Mouse (Mus musculus): ENCODE data around the gene Pank4.

The Pank4 gene

DNA sequence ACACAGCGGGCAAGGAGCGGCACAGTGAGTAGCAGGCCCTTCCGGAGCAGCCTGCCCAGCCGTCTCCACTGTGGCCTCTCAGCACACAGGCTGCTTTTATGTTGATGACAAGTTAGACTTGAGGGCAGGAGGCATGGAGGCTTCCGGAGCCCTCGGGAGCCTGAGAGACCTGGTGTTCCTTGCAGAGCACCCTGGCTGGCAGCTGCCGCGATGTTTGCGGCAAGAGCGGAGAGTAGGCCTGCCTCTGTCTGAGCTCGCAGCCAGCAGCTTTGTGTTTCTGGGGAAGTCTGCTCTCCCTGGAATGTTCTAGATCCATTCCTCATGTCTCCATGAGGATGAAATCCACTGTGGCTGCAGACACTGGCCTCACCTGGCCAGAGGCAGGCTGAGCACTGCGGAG is 8.6 kb downstream of the Pank4 start:
- DNase-seq: no peak

GRCm38 (mm10) chr4:154974163-154974611 is 10.3 kb downstream of the Pank4 start:
- DNase-seq: peak; percentile 54 to 65

GRCm38 (mm10) chr4:154980110-154980509 is 16.2 kb downstream of the Pank4 start:
- no peak for DNase-seq

DNA sequence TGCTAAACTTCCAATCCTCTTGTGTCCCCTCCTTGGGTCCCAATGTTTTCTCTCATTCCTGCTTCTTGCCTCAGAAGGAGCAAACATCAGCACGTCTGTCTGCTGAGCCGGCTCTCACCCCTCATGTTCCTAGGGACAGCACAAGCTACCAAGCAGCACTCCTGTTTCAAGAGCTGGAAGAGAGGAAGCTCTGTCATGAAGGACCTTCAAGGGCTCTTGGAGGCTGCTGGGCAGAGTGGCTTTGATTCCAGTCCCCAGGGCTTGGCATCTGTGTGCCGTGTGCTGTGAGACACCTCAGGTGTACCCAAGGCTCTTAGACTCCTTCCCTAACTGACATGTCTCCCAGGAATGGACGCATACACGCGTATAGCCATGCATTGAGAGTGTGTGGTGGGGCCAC is 17.2 kb downstream of the Pank4 start:
- no peak for DNase-seq

GRCm38 (mm10) chr4:154981530-154981929 is 17.6 kb downstream of the Pank4 start:
- peak; percentile 62 to 69 for DNase-seq

- DNase-seq: no peak
Measured at GRCm38 (mm10) chr4:154982247-154983120, 18.6 kb downstream of the Pank4 start.

DNA sequence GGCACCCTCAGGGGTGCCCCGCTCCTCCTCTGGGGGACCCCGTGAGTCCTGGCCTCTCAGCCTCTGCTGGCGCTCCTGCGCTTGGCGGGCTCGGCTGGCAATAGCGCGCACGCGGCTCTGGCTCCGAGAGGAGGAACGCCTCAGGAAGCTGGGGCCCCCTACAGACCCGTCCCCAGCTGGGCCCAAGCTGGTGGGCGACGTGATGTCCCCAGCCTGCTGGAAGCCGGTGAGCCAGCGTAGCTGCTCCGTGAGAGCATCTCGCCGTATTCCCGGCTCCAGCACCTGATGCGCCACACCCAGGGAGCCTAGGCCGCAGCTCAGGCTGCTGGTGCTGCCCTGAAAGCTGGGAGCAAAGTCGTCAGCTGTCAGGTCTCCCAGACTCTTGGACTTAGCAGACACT is 19.8 kb downstream of the Pank4 start:
- no peak for DNase-seq

DNA sequence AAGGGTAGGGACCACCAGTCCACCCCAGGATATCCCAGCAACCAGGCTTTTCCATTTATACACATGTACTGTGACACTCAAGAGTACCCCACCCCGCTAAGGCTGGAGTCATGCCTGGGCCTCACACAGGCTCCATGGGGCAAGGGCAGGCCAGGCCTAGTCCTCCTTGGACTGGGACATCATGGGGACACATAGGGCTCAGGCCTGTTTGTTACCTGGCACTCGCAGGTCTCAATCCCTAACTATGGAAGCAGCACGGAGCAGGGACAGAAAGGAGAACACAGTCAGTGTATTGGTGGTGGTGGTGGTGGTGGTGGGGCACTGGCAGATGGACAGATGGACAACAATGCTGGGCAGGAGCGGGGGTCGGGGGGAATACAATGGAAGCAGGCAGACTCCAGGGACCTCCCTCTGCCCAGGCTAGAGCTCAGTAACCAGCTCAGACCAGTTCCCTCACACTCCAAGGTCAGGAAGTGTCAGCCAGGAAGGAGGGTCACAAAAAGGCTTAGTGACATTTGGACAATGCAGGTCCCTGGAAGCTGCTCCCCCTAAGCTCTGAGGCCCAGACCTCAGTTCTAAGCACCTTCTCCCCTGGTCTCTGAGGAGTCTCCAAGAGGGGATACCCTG is 21.3 kb downstream of the Pank4 start:
- no peak for DNase-seq

GRCm38 (mm10) chr4:154986096-154986495 is 22.2 kb downstream of the Pank4 start:
- peak; percentile 78 to 82 for DNase-seq

GRCm38 (mm10) chr4:154986750-154987149 is 22.8 kb downstream of the Pank4 start:
- DNase-seq: no peak

DNA sequence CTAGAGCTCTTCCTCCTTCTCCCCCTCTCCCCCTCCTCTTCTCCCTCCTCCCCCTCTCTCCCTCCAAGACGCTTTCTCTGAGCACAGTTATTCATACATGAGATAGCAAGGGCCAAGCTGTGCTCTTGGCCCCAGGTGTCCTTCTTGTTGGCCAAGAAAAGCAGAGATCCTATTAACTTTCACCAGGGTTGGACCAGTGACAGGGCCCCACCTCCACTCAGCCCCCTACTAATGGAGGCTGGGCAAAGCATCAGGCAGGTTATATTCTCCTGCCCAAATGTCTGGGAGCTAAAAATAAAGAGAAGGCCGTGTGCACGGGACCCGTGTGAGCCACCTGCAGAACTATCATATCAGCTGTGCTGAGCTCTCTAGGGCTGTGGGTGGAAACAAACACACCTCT is 31.0 kb downstream of the Pank4 start:
- no peak for DNase-seq

GRCm38 (mm10) chr4:154996572-154997154 is 32.7 kb downstream of the Pank4 start:
- peak in 1 of 2 experiments; percentile 32 for DNase-seq

DNA sequence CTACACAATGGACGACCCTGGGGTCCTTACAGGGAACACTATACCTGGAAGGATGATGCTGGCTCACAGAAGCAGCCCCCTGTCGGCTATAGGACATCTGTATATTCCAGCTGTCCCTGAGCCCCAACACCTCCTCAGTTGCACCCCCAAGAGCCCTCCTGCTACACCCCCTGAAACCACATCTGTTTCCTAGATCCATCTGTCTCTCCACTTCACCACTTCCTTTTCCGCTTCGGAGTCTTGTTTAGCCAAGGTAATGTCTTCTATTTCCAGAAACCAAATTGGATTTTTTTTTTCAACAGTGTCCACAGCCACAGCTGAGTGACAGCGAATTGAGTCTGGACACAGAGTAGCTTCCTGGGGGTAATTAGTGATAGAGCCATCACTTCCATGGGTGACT is 35.5 kb downstream of the Pank4 start:
- no peak for DNase-seq

GRCm38 (mm10) chr4:155005278-155005677 is 41.4 kb downstream of the Pank4 start:
- no peak for DNase-seq

DNA sequence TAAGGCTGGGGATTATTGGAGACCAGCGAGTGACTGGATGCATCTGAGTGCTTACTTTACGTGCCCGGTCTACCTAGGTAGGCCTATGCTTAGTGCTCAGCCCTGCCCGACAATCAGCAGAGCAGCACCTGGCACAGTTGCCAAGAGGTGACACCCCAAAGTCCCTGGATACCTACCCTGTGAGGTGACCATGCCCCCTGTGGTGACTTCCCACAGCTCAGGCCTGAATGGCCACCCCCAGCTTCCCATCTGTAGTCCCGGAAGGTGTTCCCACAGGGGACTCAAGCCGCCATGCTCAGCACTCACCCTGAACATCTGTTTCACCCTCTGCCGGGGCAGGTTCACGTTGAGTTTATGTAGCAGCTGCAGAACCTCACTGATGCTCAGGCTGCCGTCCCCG is 42.4 kb downstream of the Pank4 start:
- DNase-seq: no peak

DNA sequence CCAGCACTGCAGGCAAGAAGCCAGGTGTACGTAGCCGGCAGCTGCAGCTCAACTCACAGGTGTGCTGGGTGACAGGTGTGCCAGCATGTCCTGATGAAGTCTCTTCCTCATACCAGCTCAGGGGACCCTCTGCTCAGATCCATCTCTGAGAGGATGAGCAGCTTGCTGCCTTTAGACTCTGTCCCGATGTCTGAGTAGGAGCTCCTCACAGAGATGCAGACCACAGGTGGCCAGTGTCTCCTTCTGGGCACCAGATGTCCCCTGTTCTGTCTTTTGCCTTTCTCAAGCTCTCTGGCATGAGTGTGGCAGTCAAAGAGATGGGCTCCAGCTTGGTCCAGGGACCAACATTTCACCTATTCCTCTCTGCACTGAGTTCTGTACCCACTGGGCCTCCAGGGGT is 43.7 kb downstream of the Pank4 start:
- DNase-seq: no peak

GRCm38 (mm10) chr4:155008075-155008474 is 44.2 kb downstream of the Pank4 start:
- DNase-seq: no peak

DNA sequence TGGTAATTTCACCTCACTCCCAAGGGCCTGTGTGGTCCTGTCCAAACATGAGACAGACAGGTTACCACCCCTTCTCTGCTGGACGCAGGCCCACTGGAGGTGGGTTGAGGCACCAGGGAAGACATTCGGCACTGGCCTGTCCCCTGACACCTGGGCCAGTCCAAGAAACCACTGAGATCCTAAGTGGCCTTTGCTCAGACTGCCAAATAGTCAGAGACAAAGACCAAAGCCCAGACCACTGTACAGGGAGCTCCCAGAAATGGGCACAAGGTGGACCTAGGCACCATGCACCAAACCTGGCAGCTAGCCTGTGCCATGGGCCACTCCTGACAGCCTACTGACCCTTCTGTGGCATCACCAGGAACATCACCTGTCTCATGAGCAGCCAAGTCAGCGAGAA is 45.3 kb downstream of the Pank4 start:
- DNase-seq: no peak

- DNase-seq: no peak
Measured at GRCm38 (mm10) chr4:155010870-155011269, 46.9 kb downstream of the Pank4 start.

DNA sequence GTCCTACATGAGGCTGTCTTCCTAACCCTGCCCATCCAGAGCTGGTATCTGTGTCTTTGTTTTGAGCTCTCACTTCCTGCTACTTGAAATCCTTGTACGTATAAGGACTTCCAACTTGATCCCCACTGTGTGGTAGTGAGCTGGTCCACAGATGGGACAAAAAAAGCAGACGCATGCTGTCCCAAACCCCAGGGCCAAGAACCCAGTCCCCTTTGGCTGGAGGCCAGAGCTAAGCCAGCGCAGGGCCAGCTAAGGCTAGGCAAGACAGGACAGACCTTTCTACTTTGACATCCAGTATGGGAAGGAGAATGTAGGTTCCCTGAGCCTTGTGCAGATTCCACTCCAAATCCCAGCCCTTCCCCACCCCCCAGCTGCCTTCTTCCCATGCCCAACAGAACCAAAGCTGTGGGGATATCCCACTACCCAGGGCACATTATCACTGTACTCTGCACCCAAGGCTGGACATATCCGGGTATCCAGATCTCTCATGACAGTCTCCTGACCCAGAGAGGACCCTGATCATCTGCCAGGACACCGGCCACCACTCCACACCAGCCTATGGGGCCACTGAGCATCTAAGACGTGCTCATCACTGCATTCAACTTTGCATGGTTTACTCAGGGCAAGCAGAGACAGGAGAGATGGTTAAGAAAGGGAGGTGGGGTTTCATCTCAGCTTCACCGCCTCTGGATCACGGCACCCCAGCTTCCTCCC is 47.5 kb downstream of the Pank4 start:
- no peak for DNase-seq

- DNase-seq: no peak
Measured at GRCm38 (mm10) chr4:155012115-155012514, 48.2 kb downstream of the Pank4 start.

GRCm38 (mm10) chr4:155012788-155013187 is 48.9 kb downstream of the Pank4 start:
- DNase-seq: peak; percentile 56 to 65

- DNase-seq: no peak
Measured at GRCm38 (mm10) chr4:155014244-155014643, 50.3 kb downstream of the Pank4 start.
